Mouse (Mus musculus): Measurements from ENCODE around the gene Trappc6a.
A peak's percentile ranks its signal among the peaks of the same experiment; 100 is the strongest.

Gene Trappc6a

DNA sequence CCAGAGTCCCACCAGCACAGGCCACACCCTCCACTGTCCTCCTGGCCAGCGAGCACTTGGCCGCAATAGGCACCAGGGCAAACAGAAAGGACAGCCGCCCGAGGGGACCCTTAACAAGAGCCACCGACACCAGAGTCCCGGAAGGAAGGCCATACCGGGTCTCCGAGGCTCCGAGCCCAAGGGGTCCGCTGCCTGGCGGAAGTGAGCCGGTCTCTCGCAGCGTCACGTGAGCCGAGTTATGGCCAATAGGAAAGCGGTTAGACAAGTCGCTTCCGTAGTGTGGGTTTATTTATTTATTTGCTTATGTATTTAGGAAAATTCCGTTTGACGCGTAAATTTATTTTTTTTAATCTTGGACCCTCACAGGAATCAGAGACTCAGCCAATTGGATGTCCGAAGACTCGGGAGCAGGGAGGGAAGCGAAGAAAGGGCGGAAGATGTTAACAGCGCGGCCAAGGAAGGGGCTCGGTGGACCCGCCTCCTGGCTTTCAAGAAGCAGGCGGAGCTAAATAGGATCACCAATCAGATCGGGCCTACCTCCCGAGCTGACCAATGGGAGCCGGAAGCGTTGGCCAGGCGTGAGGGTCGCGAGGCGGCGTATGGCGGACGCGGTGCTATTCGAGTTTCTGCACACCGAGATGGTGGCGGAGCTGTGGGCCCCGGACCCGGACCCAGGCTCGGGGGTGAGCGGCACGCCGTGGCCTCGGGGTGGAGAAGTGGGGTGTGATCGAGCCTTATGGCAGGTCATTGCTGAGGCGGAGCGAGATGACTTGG lies at the start of gene Trappc6a, which contains the start of gene Bloc1s3:
Gene Trappc6a (plus strand): TSS at position 246 of the 774 bp plus-strand sequence.
Gene Bloc1s3 (minus strand): TSS at position 218 of the 774 bp plus-strand sequence.
- peak; percentile 90 to 93 for DNase-seq (ENCODE audit: low spot score in 2 of 2)

DNA sequence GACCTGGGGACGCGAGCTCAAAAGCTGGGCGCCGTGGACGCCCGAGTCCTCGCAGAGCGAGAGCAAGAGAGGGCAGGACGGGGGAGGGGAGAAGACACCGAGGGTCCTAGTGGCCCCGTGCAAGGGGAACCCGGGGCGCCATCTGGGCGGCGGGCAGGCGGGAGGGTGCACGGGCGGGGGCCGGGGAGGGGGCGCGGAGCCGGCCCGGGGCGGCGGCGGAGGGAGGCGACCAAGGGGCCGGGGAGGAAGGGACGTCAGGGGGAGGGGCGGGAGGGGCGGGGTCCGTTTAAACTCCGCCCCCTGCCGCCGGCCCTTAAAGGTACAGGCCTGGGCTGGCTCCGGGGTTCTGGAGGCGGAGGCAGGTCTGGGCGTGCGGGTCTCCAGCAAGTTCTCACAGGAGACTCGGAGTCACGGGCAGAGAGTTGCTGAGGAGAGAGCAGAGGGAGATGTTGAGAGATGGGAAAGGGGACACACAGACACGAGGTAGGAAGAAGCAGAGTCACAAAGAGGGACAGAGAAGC lies 49.5 kb upstream of the Trappc6a start, which contains the start of gene Mark4:
Gene Mark4 (minus strand): TSS at position 231 of the 521 bp plus-strand sequence.
- DNase-seq (ENCODE audit: low spot score in 2 of 2), result peak; percentile 44 to 74

DNA sequence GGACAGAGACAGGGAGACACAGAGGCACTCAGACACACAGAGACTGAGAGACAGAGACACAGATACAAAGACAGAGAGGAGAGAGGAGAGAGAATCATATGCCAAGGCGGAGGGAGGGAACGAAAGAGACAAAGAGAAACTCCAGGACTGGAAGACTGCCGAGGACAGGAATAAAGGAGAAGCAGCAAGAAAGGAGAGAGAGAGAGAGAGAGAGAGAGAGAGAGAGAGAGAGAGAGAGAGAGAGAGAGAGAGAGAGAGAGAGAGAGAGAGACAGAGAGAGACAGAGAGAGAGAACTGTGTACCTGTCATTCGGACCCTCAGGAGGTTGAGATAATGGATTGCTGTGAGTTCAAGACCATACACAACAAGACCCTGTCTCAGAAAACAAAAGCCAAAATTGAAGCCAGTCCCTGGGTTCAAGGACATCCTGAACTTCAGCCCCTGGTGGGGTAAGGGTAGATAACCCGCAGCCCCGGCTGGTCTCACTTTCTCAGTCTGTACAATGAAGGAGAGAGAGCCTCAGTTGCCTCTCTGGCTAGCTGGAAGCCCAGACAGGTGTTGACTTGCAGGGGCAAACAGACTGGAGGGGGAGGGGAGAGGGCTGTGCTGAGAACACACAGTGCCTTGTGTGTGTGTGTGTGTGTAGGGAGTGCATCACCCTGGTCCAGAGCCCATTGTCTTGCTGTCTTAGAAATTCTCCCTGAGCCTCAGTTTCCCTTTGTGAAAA lies 48.9 kb upstream of the Trappc6a start:
- no peak for DNase-seq (ENCODE audit: low spot score in 2 of 2)

DNA sequence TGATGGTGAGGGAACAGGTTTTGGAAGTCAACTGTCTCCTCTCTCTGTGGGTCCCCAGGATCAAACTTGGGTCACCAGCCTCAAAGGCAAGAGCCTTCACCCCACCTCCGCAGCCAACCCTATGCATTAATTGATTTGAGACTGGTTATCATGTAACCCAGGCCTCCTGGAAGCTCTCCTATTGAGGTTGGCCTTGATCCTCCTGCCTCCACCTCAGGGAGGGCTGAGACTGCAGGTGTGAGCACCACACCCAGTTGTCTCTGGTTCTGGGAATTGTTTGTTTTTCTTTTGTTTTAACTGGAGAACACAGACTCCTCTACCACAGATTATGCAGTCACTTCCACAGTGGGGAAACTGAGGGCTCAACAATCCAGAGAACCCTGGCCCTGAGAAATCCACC lies 47.7 kb upstream of the Trappc6a start:
- no peak for DNase-seq (ENCODE audit: low spot score in 2 of 2)

DNA sequence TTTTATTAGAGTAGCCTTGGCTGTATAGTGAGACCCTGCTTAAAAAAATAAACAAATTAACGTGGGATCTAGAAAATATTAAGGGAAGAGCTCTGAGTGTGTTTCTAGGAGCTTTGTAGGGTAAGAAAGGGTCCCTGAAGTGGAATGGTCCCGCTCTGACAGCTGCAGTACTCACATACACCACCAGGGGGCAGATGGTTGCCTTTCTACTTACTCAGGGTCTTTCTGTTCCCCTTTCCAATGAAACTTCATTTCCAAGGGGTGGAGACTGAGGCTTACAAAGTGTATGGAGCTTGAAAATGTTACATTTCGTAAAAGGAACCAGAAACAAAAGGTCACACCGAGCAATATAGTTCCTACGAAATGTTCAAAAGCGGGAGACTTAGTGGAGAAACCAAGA lies 46.7 kb upstream of the Trappc6a start:
- DNase-seq (ENCODE audit: low spot score in 2 of 2), result peak; percentile 48 to 78

DNA sequence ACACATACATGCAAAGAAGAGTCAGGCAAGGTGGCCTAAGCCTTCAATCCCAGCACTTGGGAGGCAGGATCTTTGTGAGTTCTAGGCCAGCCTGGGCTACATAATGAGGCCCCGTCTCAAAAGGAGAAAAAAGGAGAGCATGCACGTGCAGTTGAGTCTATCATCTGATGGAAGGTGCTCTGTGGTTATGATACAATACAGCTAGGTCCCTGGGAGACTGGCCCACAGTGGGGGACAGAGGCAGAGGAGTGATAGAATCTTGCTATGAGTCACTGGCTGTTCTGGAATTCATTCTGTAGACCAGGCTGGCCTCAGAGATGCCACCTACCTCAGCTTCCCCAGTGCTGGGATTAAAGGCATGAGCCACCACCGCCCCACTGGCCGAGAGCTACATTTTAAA lies 45.8 kb upstream of the Trappc6a start:
- no peak for DNase-seq (ENCODE audit: low spot score in 2 of 2)

DNA sequence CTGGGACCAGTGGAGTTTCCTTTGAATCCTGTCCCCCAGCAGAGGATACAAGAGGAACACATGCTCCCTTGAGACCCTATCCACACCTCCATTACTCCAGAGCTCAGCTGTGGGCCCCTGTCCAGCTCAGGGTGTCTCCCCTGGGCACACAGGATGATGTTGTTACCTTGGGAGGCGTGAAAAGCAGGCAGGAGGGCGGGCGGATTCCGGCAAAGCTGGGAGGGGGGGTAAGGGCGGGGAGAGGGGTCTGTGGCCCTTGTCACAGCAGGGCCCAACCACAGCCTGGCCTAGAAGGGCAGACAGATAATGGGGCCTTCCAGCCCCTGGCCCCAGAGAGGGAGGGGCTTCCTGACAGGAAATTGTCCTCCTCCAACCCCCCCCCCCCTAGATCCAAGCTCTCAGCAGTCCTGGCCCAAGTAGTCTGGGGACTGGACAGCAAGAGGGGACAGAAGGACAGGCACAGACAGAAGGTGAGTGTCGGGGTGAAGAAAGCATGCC lies 45.3 kb upstream of the Trappc6a start, which contains the start of gene Exoc3l2:
Gene Exoc3l2 (plus strand): TSS at position 448 of the 498 bp plus-strand sequence.
- no peak for DNase-seq (ENCODE audit: low spot score in 2 of 2)

DNA sequence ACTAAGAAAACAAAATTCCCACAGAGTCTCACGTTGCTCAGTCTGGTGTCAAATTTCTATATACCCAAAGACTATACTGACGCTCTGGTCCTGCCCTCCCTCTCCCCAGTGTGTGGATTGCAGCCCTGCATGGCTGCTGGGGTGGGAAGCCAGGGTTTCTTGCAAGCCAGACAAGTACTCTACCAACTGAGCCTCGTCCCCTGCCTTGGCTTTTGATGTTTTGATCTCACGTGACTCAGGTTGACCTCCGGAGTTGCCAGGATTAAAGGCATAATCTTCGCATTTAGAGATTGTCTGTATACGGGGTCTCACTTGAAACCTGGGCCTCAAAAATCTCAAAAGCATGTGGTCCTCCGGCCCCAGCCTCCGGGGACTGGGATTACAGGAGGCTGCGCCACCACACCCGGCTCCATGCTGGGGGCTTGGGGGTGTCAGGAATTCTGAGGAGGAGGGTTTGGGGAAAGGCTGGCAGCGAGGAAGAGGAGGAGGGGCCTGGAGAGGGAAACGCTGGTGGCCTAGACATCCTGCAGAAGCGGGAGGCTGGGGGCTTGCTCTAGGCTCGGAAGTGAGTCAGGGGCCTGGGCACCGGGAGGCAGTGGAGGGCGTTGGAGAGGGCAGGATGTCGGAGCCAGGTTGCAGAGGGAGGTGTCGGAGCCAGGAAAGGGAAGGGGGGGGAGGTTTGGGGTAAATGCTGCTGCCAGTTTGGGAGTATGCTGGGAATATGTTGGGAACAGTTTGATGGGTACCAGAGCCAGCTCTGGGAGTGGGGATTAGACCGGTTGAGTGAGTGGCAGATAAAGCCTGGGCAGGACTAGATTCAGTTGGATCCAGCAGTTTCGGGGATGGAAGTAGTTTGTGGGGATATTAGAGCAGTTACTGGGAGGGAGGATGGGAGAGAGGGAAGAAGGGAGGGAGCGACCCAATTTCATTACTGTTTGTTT lies 43.6 kb upstream of the Trappc6a start:
- DNase-seq (ENCODE audit: low spot score in 2 of 2), result no peak

DNA sequence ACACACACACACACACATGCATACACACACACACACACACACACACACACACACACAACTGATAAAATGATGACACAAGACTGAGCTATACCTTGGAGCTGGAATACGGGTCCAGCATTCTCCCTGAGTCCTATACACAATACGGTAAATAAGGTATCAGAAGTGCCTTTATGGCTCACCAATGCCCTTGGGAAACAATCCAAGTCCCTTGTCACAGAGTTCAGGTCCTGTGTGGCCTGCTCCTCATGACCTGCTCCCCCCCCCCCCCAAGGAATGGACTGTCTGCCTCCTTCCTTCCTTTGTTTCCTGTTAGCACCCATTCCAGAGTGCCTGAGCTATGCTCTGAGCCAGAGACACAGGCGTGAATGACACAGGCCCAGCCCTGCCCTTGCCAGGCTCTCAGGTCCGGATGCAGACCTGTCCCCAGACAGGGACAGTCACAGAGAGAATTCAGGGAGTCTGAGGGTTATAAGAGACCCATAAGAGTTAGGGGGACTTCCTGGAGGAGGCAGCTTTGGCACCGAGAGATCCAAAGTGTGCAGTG lies 41.5 kb upstream of the Trappc6a start:
- no peak for DNase-seq (ENCODE audit: low spot score in 2 of 2)

DNA sequence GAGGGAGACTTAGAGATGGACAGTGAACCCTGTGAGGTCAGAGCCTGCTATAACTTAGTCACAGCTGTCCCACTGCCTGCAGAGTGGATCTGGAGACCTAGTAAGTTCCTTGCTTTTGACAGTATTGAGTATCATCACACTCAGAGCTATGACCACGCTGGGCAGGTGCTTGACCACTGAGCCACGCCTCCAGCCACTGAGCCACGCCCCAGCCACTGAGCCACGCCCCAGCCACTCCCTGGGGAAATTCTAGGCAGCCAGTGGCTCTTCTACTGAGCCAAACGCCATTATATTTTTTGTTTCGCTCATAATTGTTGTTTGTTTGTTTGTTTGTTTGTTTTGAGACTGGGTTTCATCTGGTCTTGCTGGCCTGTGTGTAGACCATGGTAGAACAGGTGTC lies 40.6 kb upstream of the Trappc6a start:
- DNase-seq (ENCODE audit: low spot score in 2 of 2), result no peak

DNA sequence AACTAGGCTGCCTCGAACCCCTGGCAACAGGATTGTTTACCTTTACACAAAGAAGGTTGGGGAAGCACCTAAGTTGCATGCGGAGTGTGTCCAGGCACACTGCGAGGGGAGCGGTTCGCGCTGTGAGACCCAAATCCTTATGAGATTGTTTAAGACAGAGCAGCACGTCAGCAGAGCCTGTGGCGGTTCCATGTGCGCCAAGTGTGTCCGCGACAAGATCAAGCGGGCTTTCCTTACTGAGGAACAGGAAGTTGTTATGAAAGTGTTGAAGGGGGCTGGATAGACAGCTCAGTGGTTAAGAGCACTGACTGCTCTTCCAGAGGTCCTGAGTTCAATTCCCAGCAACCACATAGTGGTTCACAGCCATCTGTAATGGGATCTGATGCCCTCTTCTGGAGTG lies 39.9 kb upstream of the Trappc6a start:
- DNase-seq (ENCODE audit: low spot score in 2 of 2), result no peak

DNA sequence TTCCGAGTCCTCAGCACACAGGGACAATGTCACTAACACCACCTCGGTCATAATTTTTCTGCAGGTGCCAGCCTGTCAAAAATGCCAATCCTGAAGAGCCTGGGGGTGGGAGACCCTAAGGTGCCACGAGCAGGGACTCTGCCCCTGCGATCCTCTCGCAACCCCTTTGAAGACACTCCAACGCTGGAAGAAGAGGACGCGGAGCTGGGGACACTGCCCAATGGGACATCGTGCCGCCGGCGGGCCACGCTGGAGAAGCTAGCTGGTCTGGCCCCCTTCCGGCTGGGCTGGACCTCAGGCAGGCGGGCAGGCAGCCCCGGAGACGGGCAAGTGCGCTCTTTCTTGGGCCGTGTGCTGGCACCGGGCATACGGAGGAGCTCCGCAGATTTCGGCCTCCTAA lies 38.8 kb upstream of the Trappc6a start:
- DNase-seq (ENCODE audit: low spot score in 2 of 2), result no peak

DNA sequence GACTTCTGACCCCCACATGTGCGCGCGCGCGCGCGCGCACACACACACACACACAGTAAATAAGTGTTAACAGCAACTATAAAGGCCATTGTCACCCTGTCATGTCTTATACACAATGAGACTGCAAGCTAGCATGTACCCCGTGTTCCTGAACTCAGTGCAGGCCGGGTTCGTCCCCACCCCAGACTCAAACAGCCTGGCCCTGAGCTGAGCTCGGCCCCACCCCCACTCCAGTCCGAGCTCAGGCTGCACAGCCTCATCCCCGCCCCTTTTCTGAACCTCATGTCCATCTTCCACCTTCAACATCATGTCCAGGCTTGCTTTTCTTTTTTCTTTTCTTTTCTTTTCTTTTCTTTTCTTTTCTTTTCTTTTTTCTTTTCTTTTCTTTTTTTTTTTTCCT lies 37.9 kb upstream of the Trappc6a start:
- no peak for DNase-seq (ENCODE audit: low spot score in 2 of 2)

DNA sequence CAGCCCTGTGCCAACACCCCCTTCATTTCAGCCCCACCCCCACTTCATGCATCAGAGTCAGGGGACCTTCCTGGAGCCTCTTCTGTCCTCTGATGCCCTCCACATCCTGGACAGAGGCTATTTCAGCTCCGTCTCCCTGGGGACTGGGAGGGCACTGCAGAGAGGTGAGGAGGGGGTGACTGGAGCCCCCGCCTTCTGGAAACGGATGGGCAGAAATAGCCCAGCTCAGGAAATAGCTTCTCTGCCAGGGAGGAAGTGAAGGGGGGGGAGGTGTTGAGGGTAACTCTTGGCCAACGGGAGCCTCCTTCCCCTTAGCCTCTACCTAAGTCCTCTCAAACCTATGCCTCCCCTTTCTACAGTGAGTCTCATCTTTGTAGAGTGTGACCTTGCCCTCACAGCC lies 35.8 kb upstream of the Trappc6a start:
- no peak for DNase-seq (ENCODE audit: low spot score in 2 of 2)

DNA sequence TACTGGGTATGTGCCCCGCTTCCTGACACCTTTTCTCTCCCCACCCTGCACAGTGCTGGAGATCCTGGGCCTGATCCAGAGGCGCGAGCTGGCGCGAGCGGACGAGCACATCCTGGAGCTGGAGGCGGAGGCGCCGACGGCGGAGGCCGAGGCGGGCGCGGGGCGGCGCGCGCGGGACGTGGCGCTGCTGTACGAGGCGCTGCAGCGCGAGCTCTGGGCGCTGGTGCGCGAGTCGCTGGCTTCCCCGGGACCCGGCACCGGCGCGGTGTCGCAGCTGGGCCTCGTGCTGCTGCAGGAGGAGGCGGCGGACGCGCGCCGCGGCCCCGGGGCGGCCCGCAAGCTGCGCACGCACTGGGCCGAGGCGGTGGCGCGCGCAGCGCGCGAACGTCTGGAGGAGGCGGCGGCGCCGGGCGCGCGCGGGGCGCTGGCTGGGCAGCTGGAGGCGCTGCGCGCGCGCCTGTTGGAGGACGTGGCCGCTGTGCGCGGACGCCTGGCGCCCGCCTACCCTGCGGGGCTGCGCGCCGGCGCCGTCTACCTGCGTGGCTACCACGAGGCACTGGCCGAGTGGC lies 34.2 kb upstream of the Trappc6a start:
- peak; percentile 56 to 76 for DNase-seq (ENCODE audit: low spot score in 2 of 2)

DNA sequence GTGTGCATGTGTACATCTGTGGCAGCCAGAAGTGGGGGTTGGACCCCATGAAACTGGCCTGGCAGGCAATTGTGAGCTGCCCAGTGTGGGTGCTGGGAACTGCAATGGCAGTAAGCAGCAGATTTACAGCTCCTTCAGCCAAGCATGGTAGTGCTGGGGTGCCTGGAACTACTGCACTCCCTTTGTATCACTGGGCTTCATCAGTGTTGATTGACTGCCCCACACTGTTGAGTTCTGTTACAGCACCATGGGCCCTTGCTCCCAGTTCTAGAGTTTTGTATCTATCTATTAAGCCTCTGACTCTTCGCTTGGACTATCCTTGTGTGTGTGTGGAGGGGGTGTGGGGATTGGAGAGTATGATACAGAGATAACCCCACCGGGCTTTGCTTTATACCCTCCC lies 31.1 kb upstream of the Trappc6a start:
- no peak for DNase-seq (ENCODE audit: low spot score in 2 of 2)

DNA sequence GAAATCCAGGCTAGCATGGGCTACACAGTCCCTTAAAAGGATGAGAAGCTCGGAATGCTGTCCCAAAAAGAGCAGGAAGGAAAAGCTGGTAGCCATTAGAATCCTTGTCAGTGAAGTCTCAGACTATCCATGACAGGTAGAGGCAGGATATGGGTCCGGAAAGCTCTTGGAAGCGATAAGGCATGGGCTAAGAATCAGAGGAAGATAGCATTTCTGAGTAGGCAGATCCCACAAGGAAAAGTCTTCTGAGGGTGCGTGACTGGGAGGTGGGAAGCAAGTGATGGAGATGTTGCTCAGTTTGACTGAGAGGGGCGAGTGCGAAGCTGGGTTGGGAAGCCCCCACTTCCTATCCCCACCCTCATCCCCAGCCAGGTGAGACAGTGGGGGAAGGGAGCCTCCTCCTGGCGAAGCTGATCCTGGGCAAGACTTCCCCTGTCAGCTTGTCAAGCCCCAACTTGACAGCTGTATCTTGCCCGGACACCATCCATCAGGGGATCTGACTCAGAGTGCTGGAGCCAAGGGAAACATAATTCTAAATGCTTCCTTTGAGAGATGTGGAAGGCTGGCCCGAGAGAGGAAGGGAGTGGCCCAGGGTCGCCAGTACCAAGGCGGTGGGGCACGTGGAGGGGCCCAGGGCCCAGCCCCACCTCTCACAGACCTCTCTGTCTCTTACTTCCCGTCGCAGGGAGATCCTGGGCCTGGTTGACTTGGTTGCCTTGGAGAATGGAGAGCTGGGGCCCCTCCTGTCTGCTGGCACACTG lies 30.4 kb upstream of the Trappc6a start:
- no peak for DNase-seq (ENCODE audit: low spot score in 2 of 2)

DNA sequence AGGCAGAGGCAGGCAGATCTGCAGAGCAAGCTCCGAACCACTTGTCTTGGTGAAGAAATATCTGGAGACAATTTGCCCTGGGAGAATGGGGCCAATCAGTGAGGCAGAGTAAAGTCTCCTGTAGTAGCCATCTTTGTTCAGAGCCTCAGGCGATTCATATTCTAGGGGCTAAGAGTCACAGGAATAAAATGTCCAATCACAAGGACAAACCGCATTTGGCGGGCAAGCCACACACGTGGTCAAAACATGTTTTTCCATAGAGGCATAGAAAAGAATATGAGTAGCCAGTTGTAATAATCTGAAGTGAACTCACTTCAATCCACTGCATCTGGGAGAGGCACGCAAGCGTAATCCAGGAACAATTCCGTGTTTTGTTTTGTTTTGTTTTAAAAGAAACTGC lies 24.9 kb upstream of the Trappc6a start:
- no peak for DNase-seq (ENCODE audit: low spot score in 2 of 2)

DNA sequence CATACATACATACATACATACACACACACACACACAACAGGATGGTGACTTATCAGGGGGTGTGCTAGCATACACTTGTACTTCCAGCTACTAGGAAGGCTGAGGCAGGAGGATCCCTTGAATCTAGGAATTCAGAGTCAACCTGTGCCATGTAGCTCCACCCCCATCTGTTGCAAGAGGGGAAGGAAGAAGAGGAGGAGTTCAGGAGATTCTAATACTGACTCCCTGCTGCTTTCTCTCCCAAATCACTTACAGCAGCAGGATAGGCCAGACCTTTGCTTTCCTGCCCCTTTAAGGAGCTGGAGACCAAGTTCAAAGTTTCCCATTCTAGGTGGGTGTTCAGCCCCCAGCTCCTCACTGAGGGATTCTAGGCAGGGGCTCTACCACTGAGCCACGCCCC lies 22.7 kb upstream of the Trappc6a start:
- no peak for DNase-seq (ENCODE audit: low spot score in 2 of 2)

DNA sequence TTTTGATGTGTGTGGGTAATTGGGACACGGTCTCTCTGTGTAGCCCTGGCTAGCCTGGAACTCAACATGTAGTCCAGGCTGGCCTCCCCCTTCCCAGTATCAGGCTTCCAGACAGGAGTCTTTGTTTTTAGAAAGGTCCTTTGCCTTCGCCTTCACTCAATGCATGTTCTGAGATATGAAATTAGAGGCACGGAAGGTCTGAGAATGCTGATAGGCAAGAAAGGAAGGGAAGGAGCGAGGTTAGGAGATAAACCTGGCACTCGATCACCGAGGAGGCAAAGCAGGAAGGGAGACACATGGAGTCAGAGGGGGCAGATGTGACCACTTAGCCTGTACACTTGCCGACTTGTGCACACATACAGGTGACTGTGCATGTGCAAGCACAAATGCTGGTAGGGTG lies 21.6 kb upstream of the Trappc6a start:
- DNase-seq (ENCODE audit: low spot score in 2 of 2), result no peak

Measured in frontal cortex, postnatal 10 days (tissue).